Mouse (Mus musculus) liver, embryonic 13.5 days (tissue): ENCODE measurements around the gene 1700015F17Rik. TPM values are rescaled to one million over a fixed set of nuclear protein-coding genes. Genes with fewer than 3 reads are reported as not detected.

Source experiments
- ATAC-seq: fragments of 200-750 bp; cut with Nextera tagmentation; 2 replicates; pipeline ENCODE4 v1.8.0; 2017; ENCODE audit warnings: low read depth, mild to moderate bottlenecking, moderate number of reproducible peaks, moderate library complexity
- DNase-seq: peaks from one replicate; pipeline ENCODE4 v3.0.0; 2022
- H3K27ac ChIP-seq: fragments of 300-500 bp; sonication (generic); 2 replicates; pipeline ENCODE4 v1.5.1; 2015; ENCODE audit warnings: moderate library complexity, mild to moderate bottlenecking, inconsistent platforms
- H3K27me3 ChIP-seq: fragments of 300-500 bp; sonication (generic); 2 replicates; pipeline ENCODE4 v1.6.1; 2015; ENCODE audit warnings: mild to moderate bottlenecking, inconsistent platforms
- H3K36me3 ChIP-seq: fragments of 300-500 bp; sonication (generic); 2 replicates; pipeline ENCODE4 v1.6.1; 2015; ENCODE audit warnings: mild to moderate bottlenecking, inconsistent platforms
- H3K4me1 ChIP-seq: fragments of 300-500 bp; sonication (generic); replicated peaks from 2 replicates; pipeline ENCODE4 v1.6.1; 2015; ENCODE audit warnings: inconsistent platforms
- H3K4me2 ChIP-seq: fragments of 300-500 bp; sonication (generic); 2 replicates; pipeline ENCODE4 v1.6.1; 2015; ENCODE audit warnings: inconsistent platforms, mild to moderate bottlenecking, moderate library complexity
- H3K4me3 ChIP-seq: fragments of 300-500 bp; sonication (generic); replicated peaks from 2 replicates; pipeline ENCODE4 v1.5.1; 2015; ENCODE audit warnings: mild to moderate bottlenecking, inconsistent platforms
- H3K9ac ChIP-seq: fragments of 300-500 bp; sonication (generic); 2 replicates; pipeline ENCODE4 v1.6.1; 2015; ENCODE audit warnings: mild to moderate bottlenecking, inconsistent platforms
- H3K9me3 ChIP-seq: fragments of 300-500 bp; sonication (generic); replicated peaks from 2 replicates; pipeline ENCODE4 v1.6.1; 2016; ENCODE audit warnings: inconsistent platforms
- WGBS: fragments of 180-500 bp; shearing (Covaris S2); methylation state at CpG from one replicate; pipeline ENCODE4 v1.1.7; 2015; ENCODE audit not compliant: insufficient replicate concordance; 5-methylcytosine and 5-hydroxymethylcytosine counted together
- polyA plus RNA-seq: library from polyadenylated mRNA; unstranded; fragments of >200 nt; fragmentation: Nextera tagmentation; extraction: Ambion mirVana; gene quantifications from 2 replicates; pipeline ENCODE4 v1.2.1, GENCODE M21; 2015

Gene 1700015F17Rik
- polyA plus RNA-seq, 1 experiment from 2014 or later, result not detected

DNA sequence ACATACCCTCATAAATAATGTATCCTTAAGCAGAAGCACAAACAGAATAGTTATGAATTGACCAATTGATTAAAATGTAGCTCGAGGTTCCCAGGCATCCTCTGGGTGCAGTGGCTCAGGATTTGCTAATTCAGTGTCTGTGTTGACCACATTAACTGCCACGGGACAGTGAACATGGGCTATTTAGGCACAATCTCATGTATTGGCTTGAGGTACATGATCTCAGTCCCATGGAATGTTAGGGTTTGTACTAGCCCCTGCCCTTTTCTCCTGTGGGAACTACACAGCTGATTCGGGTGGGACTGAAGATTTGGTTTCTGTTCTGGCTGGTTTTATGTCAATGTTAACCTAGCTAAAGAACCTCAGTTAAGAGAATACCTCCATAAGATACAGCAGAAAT is 17.4 kb upstream of the 1700015F17Rik start:
- ATAC-seq (no peak), DNase-seq (no peak)
- no peak overlapping the region for H3K4me2 ChIP-seq
- no peaks in the 10 kb centered on the region for H3K9me3 ChIP-seq
- no peaks in the 10 kb centered on the region for H3K27me3 ChIP-seq
- 43% methylated on average over 3 of the region's 3 CpGs for WGBS
- H3K4me3 ChIP-seq, result no peak overlapping the region
- no peaks in the 10 kb centered on the region for H3K4me1 ChIP-seq
- no peaks in the 10 kb centered on the region for H3K36me3 ChIP-seq
- H3K9ac ChIP-seq, result no peak overlapping the region
- no peak overlapping the region for H3K27ac ChIP-seq

DNA sequence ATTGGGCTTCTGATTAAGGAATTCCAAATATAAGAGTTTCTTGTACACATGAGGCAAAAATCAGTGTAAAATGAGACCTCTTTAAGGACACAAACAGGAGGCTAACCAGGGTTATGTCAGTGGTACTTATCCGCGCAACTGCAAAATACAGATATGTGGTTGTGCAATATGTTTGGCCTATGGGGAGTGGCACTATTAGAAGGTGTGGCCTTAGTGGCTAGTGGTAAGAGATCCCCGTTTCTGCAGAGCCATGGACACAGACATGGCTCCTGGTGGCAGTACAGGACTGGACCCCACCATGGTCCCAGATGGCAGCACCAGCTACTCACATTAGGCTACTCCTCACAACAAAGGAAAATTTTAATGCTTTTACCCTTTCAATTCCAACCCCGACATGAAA is 16.1 kb upstream of the 1700015F17Rik start:
- no peaks in the 10 kb centered on the region for H3K4me1 ChIP-seq
- H3K4me3 ChIP-seq, result no peak overlapping the region
- 55% methylated on average over 4 of the region's 4 CpGs for WGBS
- no peaks in the 10 kb centered on the region for H3K9me3 ChIP-seq
- H3K27me3 ChIP-seq, result no peaks in the 10 kb centered on the region
- no peak overlapping the region for H3K9ac ChIP-seq
- no peak overlapping the region for H3K27ac ChIP-seq
- H3K4me2 ChIP-seq, result no peak overlapping the region
- DNase-seq, result no peak
- no peak for ATAC-seq
- no peaks in the 10 kb centered on the region for H3K36me3 ChIP-seq

DNA sequence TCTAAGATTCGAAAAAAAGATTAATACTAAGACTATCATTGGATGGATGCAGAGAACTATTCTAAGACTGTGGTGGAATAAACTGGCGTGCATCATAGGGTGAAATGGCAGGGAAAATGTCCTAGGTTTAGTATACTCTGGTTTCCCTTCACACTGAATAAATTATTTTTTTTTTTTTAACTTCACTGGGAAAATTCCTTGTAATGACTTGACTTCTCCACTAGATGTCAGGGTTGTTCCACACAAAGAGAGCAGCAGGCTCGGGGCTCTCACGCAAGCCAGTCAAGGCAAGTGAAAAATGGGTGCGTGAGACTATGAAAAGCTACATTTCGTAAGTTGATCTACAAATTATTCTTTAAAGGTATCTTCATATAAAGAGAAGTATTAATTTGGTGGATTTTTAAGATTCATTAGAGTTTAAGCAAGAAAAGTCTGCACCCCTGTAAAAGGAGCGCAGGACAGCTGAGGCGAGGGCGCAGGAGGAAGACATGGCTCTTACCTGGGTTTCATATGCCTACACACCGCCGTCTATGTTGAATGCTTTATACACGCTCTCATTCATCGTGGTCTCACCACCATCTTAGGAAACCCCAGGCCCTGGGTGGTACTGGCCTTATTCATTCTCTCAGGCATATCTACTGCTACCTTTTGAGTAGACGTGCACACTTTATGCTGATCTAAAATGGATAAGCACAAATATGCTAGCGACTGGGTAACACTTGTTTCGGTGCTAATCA is 15.5 kb upstream of the 1700015F17Rik start:
- Histone ChIP-seq H3K27ac (no peak overlapping the region), H3K4me2 (no peak overlapping the region), H3K4me1 (no peaks in the 10 kb centered on the region), H3K9ac (no peak overlapping the region), H3K27me3 (no peaks in the 10 kb centered on the region), H3K36me3 (no peaks in the 10 kb centered on the region), H3K4me3 (no peak overlapping the region), H3K9me3 (no peaks in the 10 kb centered on the region)
- WGBS, result 34% methylated on average over 16 of the region's 16 CpGs
- DNase-seq, result no peak
- ATAC-seq, result no peak

DNA sequence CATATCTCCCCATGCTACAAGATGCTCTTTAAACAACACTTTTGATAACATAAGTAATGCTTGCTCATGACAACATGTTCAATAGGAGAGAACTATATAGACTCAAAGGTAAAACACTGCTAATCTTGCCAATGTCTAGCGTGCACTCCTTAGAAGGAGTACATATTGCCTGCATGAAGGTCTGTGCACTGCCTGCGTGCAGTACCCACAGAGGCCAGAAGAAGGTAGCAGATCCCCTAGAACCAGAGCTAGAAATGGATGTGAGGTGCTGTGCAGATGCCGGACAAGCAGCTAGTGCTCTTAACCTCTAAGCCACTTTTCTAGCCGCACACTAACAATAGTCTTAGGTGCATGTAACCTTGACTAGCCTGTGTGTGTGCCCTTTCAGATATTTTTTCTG is 13.2 kb upstream of the 1700015F17Rik start:
- H3K27me3 ChIP-seq, result no peaks in the 10 kb centered on the region
- no peak overlapping the region for H3K4me2 ChIP-seq
- ATAC-seq (no peak), DNase-seq (no peak)
- no peaks in the 10 kb centered on the region for H3K9me3 ChIP-seq
- 71% methylated on average over 4 of the region's 4 CpGs for WGBS
- H3K27ac ChIP-seq, result no peak overlapping the region
- H3K9ac ChIP-seq, result no peak overlapping the region
- H3K4me1 ChIP-seq, result no peaks in the 10 kb centered on the region
- H3K36me3 ChIP-seq, result no peaks in the 10 kb centered on the region
- no peak overlapping the region for H3K4me3 ChIP-seq

DNA sequence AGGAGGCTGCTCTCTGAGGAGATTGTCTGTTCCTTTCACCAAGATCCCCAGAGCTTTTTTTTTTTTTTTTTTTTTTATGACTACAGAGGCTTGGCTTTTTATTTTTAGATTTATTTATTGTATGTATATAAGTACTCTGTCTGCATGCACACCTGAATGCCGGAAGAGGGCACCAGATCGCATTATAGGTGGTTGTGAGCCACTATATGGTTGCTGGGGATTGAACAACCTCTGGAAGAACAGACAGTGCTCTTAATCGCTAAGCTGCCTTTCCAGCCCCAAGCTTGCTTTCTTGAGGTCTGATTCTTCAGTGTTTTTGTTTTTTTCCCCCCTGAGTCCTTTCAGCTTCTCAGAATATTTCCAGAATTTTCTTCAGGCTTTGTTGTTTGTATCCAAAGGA is 7.1 kb upstream of the 1700015F17Rik start:
- Histone ChIP-seq H3K27me3 (no peaks in the 10 kb centered on the region), H3K9me3 (no peaks in the 10 kb centered on the region), H3K4me3 (no peak overlapping the region), H3K4me1 (no peaks in the 10 kb centered on the region), H3K9ac (no peak overlapping the region), H3K36me3 (no peaks in the 10 kb centered on the region), H3K4me2 (no peak overlapping the region), H3K27ac (no peak overlapping the region)
- 42% methylated on average over 3 of the region's 3 CpGs for WGBS
- DNase-seq, result no peak
- ATAC-seq, result no peak

DNA sequence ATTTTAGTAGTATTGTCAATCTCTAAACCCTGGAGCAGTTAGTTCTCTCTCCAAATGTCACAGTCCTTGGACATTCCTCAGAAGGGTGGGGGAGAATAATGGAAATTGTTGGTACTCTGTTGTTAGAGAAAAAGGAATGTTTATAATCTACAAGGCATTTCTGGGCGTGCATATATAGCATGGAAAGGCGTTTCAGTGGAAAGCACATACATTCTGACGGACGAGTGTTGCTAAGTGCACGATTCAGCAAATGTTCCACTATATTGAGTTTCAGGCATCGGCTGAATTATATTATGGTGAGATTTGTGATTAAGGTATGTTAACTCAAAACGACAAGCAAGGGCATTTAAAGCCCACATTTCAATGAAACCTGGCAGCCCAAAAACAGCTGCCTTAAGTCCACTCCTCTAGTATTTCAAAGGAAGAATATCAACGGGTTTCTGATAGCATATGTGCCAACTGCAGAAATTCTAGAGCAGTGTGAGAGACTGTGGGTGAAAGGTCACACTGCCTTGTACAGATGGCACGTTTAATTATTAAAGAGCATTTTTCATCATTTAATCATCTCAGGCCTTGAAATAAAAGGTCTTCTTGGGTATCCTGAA is 4.4 kb upstream of the 1700015F17Rik start:
- Histone ChIP-seq H3K4me1 (no peaks in the 10 kb centered on the region), H3K27ac (no peak overlapping the region), H3K4me3 (no peak overlapping the region), H3K27me3 (no peaks in the 10 kb centered on the region), H3K4me2 (no peak overlapping the region), H3K9me3 (no peaks in the 10 kb centered on the region), H3K9ac (no peak overlapping the region), H3K36me3 (no peaks in the 10 kb centered on the region)
- DNase-seq (no peak), ATAC-seq (no peak)
- WGBS, result 59% methylated on average over 9 of the region's 9 CpGs

DNA sequence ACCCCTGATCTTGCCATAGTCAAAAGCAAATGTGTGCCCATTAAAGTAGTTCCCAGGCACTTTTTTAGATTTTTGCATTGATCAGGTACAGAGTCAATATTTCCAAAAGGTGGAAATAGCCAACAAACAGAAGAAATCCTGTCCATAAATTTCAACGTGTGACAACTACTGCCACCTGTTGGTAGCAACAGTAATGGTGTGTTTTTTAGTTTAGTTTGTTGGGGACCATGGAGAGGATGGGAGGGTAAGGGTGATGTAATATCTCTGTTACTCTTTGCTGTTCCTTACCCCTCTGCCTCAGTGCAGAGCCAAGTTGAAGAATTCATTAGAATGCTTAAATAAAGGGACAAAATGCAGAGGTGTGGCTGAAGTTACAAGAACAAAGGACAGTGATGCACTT is 2.7 kb upstream of the 1700015F17Rik start:
- Histone ChIP-seq H3K4me1 (no peaks in the 10 kb centered on the region), H3K27ac (no peak overlapping the region), H3K9me3 (no peaks in the 10 kb centered on the region), H3K27me3 (no peaks in the 10 kb centered on the region), H3K36me3 (no peaks in the 10 kb centered on the region), H3K4me2 (no peak overlapping the region), H3K9ac (no peak overlapping the region), H3K4me3 (no peak overlapping the region)
- 0% methylated on average over 1 of the region's 1 CpGs for WGBS
- DNase-seq, result no peak
- ATAC-seq, result no peak

DNA sequence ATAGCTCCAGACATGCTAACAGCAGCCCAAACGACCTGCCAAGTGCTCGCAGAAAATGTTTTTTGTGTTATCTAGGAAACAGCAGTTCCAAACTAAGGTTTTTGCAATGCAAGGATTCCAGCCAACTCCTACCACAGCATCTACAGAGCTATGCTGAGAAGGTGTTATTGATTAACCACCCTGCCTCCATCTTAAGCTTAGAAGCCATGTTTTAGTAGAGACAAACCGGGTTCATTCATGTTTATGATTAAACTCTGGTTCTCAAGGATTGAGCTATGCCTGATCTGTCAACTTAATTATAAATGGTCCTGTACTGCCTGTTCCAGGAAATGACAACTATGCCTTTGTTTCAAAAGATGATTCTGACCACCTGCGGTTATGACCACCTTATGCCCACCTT is 2.8 kb downstream of the 1700015F17Rik start:
- DNase-seq (no peak), ATAC-seq (no peak)
- Histone ChIP-seq H3K9me3 (no peaks in the 10 kb centered on the region), H3K36me3 (no peaks in the 10 kb centered on the region), H3K4me2 (no peak overlapping the region), H3K4me1 (no peaks in the 10 kb centered on the region), H3K4me3 (no peak overlapping the region), H3K27me3 (no peaks in the 10 kb centered on the region), H3K9ac (no peak overlapping the region), H3K27ac (no peak overlapping the region)
- WGBS, result 63% methylated on average over 4 of the region's 4 CpGs

DNA sequence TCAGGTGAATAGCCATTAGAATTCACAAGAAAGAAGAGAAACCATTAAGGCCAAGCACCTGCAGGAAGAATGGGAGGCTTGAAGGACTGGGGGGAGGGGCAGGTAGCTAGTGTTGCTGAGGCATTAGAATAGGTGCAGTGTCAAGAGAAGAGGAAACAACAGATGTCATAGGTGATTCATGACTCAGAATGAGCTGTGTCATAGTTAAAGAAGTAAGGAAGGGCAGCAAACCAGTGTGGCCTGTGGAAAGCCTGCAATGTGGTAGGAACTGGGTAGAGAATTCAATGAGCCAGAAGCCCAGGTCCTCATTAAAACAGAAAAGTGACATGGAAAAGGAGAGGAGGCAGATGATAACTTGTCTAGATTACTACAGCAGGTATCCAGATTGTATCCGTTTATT is 13.7 kb downstream of the 1700015F17Rik start:
- ATAC-seq (no peak), DNase-seq (no peak)
- Histone ChIP-seq H3K4me1 (no peaks in the 10 kb centered on the region), H3K9ac (no peak overlapping the region), H3K27me3 (no peaks in the 10 kb centered on the region), H3K27ac (no peak overlapping the region), H3K4me3 (no peak overlapping the region), H3K4me2 (no peak overlapping the region), H3K36me3 (no peaks in the 10 kb centered on the region), H3K9me3 (no peaks in the 10 kb centered on the region)
- WGBS, result 28% methylated on average over 1 of the region's 1 CpGs

DNA sequence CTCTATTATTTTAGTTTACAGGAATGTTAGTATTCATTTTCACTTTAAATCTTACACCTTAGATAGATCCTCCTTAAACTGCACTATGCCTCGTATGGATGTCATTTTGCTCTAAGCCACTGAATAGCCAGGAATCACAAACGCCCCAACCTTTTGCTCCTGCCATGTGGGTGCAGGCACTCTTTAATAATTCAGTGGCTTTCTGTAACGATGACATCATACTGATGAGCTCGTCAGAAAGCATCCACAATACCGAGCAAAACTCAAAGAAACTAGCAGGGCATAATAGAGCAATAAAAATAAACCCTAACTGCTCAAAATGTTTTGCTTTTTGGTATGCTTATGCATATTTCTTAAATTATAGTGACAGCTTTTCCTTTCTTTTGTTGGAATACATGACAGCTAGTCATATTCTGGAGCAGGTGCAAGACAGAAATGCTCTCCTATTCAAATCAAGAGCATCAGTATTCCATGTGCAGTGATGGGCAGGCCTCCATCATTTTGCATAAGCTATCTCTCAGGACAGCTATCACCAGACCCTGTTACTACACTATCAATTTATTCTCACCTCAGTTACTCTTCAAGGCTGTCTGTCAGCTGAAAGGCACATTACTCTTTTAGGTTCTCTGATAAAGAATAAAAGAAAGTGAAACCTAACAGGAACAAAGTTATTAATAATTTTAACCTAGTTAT is 47.1 kb downstream of the 1700015F17Rik start:
- Histone ChIP-seq H3K27ac (no peak overlapping the region), H3K4me1 (no peaks in the 10 kb centered on the region), H3K9me3 (no peaks in the 10 kb centered on the region), H3K9ac (no peak overlapping the region), H3K36me3 (no peaks in the 10 kb centered on the region), H3K4me2 (no peak overlapping the region), H3K4me3 (no peak overlapping the region), H3K27me3 (no peaks in the 10 kb centered on the region)
- 56% methylated on average over 5 of the region's 5 CpGs for WGBS
- no peak for DNase-seq
- no peak for ATAC-seq

DNA sequence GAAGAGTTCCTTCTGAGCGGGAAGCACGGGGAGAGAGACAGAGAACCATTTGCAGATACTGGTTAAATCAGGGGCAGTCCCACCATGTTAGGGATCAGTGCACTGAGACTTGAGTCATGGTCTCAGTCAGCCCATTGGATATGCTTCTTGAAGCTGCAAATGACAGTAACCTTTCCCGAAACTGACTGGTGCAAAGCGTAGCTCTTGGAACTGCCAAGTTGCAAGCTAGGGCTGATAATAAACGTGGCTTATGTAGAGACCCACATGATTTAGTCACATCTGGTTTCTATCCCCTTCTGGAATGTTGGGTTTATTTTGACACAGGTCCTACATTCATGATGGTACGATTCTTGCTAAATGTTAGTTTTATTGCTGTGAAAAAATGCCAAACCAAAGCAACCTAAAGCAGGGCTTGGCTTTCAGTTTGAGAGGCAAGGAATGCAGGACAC is 55.2 kb downstream of the 1700015F17Rik start:
- Histone ChIP-seq H3K4me3 (no peak overlapping the region), H3K36me3 (no peaks in the 10 kb centered on the region), H3K9ac (no peak overlapping the region), H3K4me2 (no peak overlapping the region), H3K27ac (no peak overlapping the region), H3K4me1 (no peaks in the 10 kb centered on the region), H3K9me3 (no peaks in the 10 kb centered on the region), H3K27me3 (no peaks in the 10 kb centered on the region)
- whole genome bisulfite sequencing, result 55% methylated on average over 6 of the region's 6 CpGs
- no peak for ATAC-seq
- no peak for DNase-seq
